Mouse (Mus musculus) urinary bladder, postnatal 4 days (tissue): Measurements from ENCODE around the gene Tmem82.

Experiments
- DNase-seq, 2 experiments: peaks; one replicate each; pipeline ENCODE4 v3.0.0; 2021 to 2022; ENCODE audit warnings: low spot score in 2 of 2

Tmem82 gene

DNA sequence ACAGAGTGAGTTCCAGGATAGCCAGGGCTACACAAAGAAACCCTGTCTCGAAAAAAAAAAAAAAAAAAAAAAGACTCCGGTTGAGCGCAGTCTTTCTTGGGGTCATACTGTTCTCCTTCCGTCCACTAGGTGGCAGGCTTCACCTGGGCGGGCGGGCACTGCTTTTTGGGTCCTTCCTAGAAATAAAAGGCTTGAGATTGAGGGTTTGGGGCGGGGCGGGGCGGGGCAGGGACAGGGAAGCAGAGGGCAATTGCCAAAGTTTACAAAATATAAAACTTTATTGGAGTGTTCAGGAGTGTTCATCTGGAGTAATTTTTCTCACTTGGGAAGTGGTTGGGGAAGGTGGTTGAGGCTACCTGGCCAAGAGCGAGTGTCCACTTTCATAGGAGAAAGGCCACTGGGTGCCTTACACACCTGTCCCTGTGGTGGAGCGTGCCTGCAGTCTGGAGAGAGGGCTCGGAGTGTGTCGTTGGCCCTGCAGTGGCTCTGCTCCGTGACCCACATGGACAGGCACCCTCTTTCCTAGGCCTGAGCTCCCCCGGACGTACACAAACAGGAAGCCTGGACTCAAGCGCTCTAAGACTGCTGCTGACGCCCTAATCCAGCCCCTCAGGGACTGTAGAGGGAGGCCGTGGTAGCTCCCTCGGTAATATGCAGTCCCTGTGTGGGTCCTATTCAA is at the start of gene Tmem82:
TSS of gene Tmem82 (minus strand) at position 69 of the 679 bp plus-strand sequence.
- peak in 1 of 2 experiments; percentile 66 for DNase-seq

DNA sequence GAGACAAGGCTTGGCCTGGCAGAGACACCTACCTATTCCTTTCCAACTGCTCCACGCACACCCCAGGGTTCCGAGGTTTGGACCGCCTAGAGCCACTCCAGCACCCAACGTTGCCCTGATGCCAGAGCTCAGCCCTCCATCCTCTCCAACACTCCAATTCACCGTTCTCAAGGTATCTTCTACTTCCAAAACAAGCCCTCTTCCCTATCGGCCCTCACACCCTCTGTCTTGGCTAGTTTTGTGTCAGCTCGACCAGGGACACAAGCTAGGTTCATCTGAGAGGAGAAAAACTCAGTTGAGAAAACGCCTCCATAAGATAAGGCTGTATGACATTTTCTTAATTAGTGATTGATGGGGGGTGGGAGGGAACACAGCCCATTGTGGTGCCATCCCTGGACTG is 46.4 kb upstream of the Tmem82 start, which contains the start of gene Plekhm2:
TSS of gene Plekhm2 (minus strand) at position 101 of the 400 bp plus-strand sequence.
- no peak for DNase-seq

DNA sequence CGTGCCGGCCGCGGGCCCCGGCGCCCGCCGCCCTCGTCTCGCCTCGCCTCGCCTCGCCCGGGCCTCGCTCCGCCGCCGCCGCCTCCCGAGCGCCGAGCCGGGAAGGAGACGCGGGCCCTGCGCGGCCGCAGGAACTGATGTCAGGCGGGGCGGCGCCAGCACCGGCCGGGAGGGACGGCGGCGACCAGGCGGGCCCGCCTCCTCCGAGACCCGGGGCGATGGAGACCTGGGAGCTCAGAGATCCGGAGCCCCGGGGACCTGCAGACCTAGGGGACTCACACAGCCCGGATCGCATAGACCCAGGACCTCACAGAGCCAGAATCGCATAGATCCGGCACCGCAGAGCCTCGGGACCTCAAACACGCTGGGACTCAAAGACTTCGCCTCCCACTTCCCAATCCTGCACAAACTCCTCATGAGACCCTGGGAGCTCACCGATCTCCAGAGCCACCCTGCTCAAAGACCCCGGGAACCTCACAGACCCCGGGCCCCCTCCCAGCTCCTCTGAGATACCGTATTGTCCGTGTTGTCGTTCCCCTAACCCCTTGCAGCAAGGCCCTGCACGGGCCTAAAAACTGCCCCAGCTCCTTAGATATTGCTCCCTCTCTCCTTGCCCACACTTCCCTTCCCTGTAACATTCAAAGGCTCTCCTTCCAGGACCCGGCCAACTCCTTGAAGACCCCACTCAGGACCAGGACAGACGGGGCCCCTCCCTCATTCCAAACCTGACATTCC is 45.7 kb upstream of the Tmem82 start:
- DNase-seq: peak; percentile 70 to 71

DNA sequence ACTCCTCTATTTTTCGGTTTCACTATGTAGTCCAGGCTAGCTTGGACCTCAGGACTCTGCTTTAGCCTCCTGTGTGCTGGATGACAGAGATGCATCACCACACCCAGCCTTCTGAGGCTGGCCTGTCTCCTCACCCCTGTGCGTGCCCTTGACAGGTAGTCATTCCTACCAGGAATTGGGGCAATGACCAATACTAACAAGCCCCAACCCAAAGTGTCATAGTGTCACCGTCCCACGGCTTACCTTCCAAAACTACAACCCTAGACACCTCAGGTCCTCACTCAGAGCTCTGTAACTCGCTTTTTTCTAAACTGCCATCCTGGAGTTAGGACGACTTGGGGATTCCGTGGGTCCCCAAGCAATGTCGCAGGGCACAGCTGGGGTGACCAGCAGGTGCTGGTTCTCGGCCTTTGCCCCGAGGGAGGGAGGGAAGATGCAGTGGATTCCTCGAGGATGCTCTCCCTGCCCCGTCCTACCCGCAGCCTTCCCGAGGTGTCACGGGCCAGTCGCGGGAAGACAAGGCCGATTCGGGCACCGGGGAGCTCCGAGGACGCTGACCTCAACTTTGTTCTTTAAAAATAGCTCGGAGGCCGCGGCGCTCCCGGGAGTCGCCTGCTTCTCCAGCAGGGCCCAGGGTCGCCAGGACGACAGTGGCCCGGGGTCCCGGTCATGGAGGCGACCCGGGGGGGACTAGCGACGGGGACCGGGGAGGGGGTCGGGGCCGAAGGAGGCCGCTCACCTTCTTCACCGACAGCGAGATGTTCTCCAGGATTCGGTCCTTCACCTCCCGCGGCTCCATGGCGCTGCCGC is 44.9 kb upstream of the Tmem82 start:
- no peak for DNase-seq

DNA sequence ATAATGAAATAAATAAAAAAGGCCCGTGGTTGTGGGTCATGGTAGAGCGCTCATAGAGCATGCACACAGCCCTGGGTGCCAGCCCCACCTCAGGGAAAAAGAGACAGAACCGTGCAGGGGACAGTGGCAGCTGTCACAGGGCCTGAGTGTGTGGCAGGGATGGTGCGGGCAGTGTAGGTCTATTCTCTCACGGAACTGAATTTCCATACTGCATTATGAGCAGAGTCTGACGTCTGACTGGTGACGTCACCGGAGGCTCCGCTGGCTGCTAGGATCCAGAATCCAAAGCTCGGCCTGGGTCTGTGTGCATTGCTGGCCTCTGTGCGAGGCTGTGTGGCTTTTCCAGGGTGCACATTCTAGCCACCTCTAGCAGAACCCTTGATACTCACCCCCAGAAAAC is 42.5 kb upstream of the Tmem82 start:
- DNase-seq: no peak

DNA sequence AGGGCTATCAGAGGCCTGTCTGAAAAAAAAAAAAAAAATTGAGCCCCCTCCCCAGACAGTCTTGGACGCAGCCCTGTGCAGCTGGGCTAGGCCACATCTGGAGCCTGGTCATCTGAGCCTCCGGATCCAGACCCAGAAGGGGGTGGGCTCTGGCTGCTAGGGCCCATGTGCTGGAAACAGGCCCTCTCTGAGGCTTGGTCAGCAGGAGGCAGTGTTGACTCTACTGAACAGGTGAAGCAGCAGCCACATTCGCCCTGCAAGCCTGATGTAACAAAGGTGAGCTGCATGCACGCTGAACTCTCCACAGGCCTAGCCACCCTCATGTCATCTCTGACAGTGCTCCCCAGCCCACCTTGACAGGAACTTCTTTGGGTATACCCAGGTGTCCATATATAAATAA is 41.3 kb upstream of the Tmem82 start:
- DNase-seq: no peak

DNA sequence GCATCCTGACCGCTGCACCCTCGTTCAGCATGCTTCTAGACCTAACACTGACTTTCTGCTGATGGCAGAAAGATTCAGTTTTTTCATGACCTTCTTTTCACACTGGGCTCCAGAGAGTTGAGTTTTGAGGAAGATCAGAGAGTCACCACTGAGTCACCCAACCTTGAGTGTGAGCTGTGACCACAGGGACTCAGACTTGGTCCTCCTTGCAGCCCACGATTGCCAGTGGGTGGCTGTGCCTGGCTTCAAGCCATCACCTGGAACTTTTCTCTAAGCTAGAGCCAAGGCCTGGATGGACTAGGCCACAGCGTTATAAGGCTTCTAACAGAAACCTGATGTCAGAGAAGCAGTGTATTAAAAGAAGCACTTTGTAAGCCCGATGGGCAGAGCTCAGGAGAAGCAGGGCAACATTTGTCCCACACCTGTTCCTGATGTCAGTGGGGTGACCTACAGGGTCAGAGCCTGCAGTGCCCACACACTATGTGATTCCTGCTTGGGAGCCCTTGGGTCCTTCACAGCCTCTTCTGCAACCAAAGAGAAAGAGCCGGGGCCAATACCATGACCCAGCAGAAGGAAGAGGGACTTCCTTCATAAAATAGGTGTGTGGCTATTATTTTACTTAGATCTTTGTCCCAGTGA is 40.5 kb upstream of the Tmem82 start:
- DNase-seq: no peak

DNA sequence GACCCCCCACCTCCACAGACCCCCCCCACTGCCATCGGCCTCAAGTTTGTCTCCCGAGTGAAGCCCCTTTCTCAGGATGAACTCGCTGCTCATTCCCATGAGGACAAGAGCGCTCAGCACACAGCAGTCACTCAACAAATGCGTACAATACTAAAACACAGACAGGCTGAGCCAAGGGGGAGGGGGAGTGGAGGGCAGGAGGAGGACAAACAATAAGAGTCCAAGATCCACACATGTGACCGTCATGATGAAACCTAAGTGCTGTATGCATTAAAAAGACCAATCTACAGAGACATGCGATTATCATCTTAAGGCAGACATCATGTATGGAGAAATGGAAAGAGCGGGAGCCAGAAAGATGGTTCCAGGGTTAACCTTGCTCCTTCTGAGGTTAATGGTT is 38.5 kb upstream of the Tmem82 start:
- DNase-seq: no peak

DNA sequence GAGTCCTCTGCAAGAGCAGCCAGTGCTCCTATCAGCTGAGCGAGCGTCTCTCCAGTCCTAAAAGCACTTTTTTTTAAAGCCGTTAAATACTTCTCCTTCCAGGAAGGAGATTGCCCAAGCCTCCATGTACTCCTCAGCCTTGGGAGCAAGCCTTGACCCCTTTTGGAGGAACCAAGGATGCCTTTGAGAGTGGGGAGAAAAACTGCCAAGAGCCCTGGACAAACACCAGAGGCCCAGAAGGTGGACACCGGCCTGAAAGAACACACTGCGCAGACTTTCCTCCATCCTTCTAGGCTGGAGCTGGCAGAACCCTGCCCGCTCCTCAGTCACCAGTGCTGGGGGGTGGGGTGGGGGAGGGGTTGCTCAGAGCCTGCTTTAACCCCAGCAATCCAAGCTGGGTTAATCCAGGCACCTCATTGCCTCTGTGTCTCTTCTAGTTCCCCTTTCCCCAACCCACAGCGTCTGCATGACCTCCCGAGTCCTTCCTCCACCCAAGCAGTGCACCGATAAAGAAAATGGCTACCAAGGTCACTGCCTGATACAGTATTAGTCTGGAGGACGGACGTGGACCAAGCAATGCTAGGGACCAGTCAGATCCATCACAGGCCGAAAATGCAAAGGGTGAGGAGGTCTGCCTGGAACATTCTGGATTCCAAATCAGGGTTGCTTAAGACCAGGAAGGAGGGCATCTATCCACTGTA is 37.6 kb upstream of the Tmem82 start:
- DNase-seq: peak in 1 of 2 experiments; percentile 64

DNA sequence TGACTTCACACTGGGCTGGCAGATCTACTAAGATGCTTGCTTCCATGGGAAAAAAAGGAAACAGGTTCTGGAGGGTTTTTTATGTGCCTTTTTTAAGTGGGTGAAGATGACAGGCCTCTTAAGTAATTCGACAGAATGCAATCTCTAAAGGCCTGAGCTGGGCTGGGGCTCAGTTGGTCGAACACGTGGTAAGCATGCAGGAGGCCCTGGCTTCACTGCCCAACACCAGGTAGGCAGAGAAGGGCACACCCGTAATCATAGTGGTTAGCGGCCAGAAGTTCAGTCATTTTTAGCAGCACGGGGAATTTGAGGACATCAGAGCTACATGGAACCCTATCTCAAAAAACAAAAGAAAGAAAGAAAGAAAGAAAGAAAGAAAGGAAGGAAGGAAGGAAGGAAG is 36.1 kb upstream of the Tmem82 start:
- DNase-seq: no peak

DNA sequence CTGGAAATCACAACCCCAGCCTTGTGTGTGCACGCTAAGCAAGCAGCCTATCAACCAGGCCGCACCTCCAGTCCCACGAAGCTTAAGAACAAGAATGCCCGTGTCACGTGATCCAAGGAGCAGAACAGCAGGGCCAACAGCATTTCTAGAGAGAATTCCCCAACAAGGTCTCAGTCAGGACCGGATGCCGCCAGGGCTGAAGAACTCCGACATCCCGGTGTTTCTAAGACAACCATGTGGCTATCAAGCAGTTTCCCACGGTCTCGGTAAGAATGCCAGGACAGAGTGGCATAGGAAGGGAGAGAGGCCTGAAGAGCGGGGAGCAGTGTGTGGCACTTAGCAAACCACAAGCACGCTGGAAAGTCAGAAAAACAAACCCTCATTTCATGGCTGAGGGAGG is 35.4 kb upstream of the Tmem82 start:
- DNase-seq: no peak

DNA sequence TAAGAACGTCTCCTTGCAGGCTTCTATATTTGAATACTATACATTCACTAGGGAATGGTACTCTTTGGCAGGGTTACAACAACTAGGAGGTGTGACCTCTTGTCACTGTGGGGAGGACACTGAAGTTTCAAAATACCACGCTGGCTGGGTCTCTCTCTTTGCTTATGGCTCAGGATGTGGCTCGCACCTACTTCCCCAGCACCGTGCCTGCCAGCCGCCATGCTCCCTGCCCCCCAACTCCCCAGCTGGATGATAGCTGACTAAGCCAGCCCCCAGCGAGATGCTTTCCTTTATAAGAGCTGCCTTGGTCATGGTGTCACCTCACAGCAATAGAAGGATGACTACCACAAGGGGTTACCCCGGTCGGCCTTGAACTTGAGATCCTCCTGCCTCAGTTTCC is 34.6 kb upstream of the Tmem82 start:
- DNase-seq: no peak

DNA sequence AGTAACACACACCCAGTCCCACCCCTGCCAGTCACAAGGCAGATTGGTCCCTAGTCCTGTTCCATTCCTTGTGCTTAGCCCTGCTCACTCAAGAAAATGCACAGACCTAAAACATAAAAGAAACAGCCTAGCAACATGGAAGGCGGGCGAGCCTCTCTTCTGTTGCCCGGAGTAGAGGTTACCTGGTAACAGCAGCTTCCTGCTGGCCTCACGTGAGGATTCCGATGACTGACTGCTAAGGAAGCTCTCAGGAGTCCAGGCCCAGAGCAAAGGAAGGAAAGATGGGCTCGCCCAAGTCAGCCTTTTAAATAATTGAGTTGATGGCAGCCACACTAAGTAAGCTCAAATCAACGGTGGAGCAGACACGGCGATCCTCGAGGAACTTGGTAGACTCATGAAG is 33.5 kb upstream of the Tmem82 start:
- DNase-seq: no peak

DNA sequence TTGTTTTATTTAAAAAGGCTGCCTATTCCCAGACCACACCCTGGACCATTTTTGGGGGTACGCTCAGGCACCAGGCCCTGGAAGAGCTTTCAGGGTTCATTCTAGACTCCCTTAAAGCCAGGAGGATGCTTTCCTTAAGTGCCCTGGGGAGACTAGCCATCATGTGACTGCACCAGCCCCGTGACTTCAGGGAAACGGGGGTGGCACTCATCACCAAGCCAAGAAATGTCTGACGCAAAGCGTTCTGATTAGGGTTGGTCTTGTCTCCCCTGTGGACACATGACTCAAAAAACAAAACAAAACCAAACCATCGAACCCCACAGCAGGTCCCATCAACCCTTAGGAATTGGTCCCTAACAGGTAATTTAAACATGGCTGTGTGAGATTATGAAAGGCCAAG is 32.9 kb upstream of the Tmem82 start:
- no peak for DNase-seq

DNA sequence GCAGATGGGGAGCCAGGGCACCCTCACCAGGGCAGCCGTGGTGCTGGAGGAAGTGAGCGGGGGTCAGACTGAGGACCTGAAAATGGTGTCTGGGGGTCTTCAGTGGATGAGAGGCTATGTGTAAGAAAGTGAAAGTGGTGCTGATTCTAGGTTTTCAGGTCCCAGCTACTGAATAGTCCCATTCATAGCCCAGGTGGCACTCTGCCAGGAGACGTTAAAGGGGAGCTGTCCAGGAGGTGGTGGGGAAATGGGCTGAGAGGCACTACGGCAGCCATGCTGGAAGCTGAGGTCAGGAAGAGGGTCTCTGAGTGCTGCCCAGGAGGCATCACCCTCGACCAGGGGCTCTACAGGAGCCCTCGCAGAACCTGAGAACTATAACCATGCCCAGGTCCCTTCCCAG is 30.8 kb upstream of the Tmem82 start:
- no peak for DNase-seq

DNA sequence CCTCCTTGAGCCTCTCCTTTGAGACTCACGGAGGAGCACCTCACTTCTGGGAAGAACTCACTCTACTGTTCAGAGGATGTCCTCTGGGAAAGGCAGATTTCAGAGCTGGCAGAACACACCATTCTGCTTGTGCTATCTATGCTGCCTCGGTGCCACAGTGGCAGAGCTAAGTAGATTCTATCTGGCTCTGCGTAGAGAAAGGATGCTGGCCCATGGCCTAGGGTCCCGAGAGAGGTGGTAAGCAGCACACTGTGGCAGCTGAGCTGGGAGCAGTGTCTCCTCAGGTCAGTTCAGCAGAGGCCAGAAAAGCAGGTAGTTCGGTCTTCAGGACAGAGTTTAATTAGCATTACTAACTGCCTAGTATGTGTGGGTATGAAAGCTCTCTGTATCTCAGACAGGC is 29.8 kb upstream of the Tmem82 start:
- DNase-seq: no peak

DNA sequence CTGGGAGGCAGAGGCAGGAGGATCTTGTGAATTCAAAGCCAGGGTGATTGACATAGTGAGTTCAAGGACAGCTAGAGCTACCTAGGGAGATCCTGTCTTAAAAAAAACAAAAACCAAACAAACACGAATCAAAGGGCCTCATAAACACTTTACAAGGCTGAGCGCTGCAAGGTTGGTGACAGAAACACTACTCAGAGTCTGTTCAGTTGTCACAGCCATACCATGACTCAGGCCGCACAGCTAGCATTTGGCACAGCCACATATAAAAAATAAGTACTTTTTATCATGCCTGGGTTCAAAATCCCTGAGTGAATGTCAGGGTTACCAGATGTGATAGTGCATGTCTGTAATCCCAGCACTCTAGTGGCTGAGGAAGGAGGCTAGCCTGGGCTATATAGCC is 28.8 kb upstream of the Tmem82 start:
- no peak for DNase-seq

DNA sequence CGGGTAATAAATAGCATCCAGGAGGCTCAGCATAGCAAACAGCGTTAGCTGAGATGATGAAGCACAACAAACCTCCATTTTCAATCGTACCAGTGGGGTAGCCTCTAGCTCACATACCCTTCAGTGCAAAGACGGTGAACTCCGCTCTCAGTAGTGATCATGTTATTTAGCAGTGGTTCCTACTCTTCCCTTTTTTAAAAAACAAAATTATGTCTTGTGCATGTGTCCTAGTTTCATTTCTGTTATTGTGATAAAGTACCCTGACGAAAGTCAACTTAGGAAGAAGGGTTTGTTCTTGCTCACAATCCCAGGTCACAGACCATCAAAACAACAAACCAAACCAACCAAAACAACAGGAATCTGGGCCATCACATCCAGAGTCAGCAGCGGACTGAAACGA is 27.6 kb upstream of the Tmem82 start:
- no peak for DNase-seq

DNA sequence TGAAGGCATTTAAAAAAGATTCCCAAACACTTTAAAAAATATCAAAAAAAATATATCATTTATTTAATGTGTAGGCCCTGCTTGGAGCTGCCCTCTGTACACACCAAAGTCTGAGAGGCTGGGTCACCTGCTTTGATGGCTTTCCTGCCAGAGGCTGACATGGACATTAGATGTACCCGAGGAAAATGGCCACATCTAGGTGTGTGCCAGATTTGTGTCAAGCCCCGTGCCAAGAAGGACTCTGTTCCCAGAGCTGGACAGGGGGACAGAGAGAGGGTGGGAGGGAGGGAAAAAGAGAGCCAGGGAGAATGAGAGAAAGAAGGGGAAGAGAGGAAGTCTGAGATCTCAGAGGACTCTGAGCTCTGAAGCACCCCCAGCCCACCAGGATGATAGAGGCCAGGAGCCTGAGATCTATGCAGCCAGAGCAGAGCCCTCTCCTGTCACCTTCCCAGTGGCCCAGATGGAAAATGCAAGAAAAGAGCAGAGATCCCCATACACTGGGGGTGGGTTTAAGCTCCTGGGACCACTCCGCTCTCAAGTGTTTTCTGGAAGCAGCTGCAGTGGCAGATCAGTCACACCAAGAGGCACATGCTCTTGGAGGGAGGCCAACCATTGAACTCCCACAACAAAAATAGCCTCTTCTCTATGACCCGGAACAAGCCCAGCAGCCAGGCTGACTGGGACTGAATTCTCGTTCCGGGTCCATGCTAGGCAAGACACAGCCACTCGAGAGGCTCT is 24.9 kb upstream of the Tmem82 start:
- DNase-seq: no peak

DNA sequence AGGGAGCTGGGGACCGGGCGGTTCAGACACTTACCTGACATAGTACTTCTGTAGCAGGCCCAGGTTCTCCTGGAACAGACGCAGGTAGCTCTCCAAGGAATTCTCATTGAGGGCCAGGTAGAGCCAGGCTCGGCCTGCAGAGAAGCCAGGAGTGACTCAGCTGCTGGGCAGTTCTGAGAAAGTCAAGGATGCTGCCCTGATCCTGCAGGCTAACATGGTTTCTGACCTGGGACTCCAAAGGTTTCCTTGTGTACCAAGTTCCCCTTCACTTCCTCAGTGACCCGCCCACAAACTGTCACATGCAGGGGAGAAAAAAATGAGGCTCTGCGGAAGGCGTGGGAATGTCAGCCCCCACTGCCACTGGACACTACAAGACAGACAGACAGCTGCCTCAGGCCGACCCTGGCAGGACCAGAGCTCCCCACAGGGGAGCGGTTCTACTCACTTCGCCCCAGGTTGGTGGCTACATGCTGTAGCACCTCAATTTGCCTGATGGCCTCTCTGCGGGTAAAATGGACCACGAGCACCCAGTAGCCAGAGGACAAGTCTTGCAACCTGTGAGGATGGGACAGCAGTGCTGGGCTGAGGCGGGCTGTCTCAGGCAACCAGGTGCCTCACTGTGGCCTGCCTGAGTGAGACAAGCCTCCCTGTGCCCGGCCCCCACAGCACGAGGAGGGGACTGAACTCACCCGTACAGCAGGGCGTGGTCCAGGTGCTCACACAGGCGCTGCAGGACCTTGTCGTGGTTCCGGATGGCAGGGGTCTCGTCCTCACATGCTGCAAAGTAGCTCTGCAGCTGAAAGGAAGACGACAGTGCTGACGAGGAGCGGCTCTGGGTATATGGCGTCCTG is 23.8 kb upstream of the Tmem82 start:
- no peak for DNase-seq
